Comparison of ENCODE assay signal across 9 mouse cellular contexts in genomic region chr1:135563781-135564414, GRCm38 (mm10). TPM values are rescaled to one million over a fixed set of nuclear protein-coding genes. Genes with fewer than 3 reads are reported as not detected.
DNase-seq lines count a peak whose midpoint lies in the region; ATAC-seq and TF ChIP-seq lines count a peak whose summit lies in the region.
"Had no signal": no experiment of that assay in that cellular context is flagged by ENCODE, and none has a peak within 500 bp of the region (broad histone marks: within the 10 kb centered on the region; RNA-seq: fewer than 3 reads in every experiment).

No protein-coding gene starts in this region.

- no peak overlapping the region for H3K4me2 ChIP-seq in liver, embryonic 11.5 days
- H3K4me2 ChIP-seq in neural tube, embryonic 14.5 days (ENCODE audit: low read depth, low read length), result no peak overlapping the region

- TF ChIP-seq POLR2A in embryonic fibroblast, embryonic 13.5 days (IDR thresholded peaks at IDR 0.05; ENCODE audit: low read depth, low read length), result no peak

- no peaks in the 10 kb centered on the region for H3K9me3 ChIP-seq in liver, embryonic 11.5 days (ENCODE audit: control insufficient read depth, low read length)
- H3K9me3 ChIP-seq in neural tube, embryonic 14.5 days (ENCODE audit: control insufficient read depth, low read length), result no peaks in the 10 kb centered on the region

- H3K4me1 ChIP-seq in liver, embryonic 11.5 days (replicated peaks; ENCODE audit: control insufficient read depth, insufficient read depth, low read length), result peaks cover 17% of the 10 kb centered on the region
- H3K4me1 ChIP-seq in embryonic fibroblast, embryonic 13.5 days (ENCODE audit: control insufficient read depth, insufficient read depth, low read length), result peaks cover 8% of the 10 kb centered on the region
- H3K4me1 ChIP-seq in neural tube, embryonic 14.5 days (ENCODE audit: control insufficient read depth, insufficient read depth, low read length), result peaks cover 42% of the 10 kb centered on the region

- 53% methylated on average over 9 of the region's 9 CpGs for WGBS in liver, embryonic 11.5 days
- WGBS in neural tube, embryonic 14.5 days, result 36% methylated on average over 9 of the region's 9 CpGs

- H3K27me3 ChIP-seq in liver, embryonic 11.5 days (replicated peaks; ENCODE audit: control insufficient read depth, insufficient read depth, low read length), result no peaks in the 10 kb centered on the region
- no peaks in the 10 kb centered on the region for H3K27me3 ChIP-seq in neural tube, embryonic 14.5 days (ENCODE audit: control insufficient read depth, insufficient read depth, low read length)

- no peak overlapping the region for H3K4me3 ChIP-seq in liver, embryonic 11.5 days (ENCODE audit: low read depth, low read length)
- H3K4me3 ChIP-seq in embryonic fibroblast, embryonic 13.5 days (ENCODE audit: insufficient read depth, low read length), result no peak overlapping the region
- no peak overlapping the region for H3K4me3 ChIP-seq in neural tube, embryonic 14.5 days (ENCODE audit: low read depth, low read length)
- no peak overlapping the region for H3K4me3 ChIP-seq in left cerebral cortex, adult 2 months

- no peak for DNase-seq in liver, embryonic 11.5 days (ENCODE audit: low spot score)
- DNase-seq in liver, result no peak
- peak; percentile 56 for DNase-seq in kidney, adult 9 months
- no peak for DNase-seq in urinary bladder, adult 2 months (ENCODE audit: low spot score)
- no peak for DNase-seq in left cerebral cortex, adult 2 months (ENCODE audit: extremely low spot score in 1 of 2, low spot score in 2 of 2)
- DNase-seq in left cerebral cortex, adult 9 months (ENCODE audit: low spot score in 2 of 2), result no peak
- DNase-seq: gastrocnemius, postnatal 25 days had no signal

- H3K36me3 ChIP-seq in liver, embryonic 11.5 days (ENCODE audit: control insufficient read depth, insufficient read depth, low read length), result no peaks in the 10 kb centered on the region
- H3K36me3 ChIP-seq in neural tube, embryonic 14.5 days (ENCODE audit: control insufficient read depth, insufficient read depth, low read length), result 0 out of 2 replicates have a peak, but pooled peaks cover 2% of the 10 kb centered on the region

- intact Hi-C loops in left cerebral cortex, adult 2 months (cut with DNase I), result loop anchor here (2.0 kb wide), 1 partner anchor 19 kb away; no protein-coding TSS in a partner anchor

- H3K27ac ChIP-seq in liver, embryonic 11.5 days (ENCODE audit: low read depth, low read length), result peak overlapping the region; percentile 43; the same call in 1 of the 2 replicates
- H3K27ac ChIP-seq in embryonic fibroblast, embryonic 13.5 days (ENCODE audit: insufficient read depth, low read length), result peak overlapping the region; percentile 13
- H3K27ac ChIP-seq in neural tube, embryonic 14.5 days (ENCODE audit: low read depth, low read length), result no peak overlapping the region
- H3K27ac ChIP-seq in left cerebral cortex, adult 2 months, result no peak overlapping the region

- TF ChIP-seq CTCF in embryonic fibroblast, embryonic 13.5 days (IDR thresholded peaks at IDR 0.05; ENCODE audit: borderline replicate concordance, insufficient read depth, low read length), result no peak
- no peak for TF ChIP-seq CTCF in left cerebral cortex, adult 2 months (IDR thresholded peaks at IDR 0.05)

- H3K9ac ChIP-seq in liver, embryonic 11.5 days (ENCODE audit: low read depth, low read length), result no peak overlapping the region
- H3K9ac ChIP-seq in neural tube, embryonic 14.5 days (replicated peaks; ENCODE audit: low read depth, low read length), result no peak overlapping the region

- no peak for ATAC-seq in liver, embryonic 11.5 days (replicated peaks; ENCODE audit: low FRiP score)
- ATAC-seq in neural tube, embryonic 14.5 days (ENCODE audit: low read depth), result peak; percentile 15; the same call in 1 of the 2 replicates

RNA-seq across cellular contexts. Expression of gene Nav1, which starts 43.2 kb away (rescaled TPM):
- polyA plus RNA-seq in liver, embryonic 11.5 days (2014; fragmentation: Nextera tagmentation; extraction: Ambion mirVana), result 8.8 and 8.9 TPM in 2 replicates
- 22.5 and 22.6 TPM in 2 replicates for polyA plus RNA-seq in embryonic fibroblast, embryonic 13.5 days (2011; ENCODE audit: insufficient read length, low read depth, missing spikeins)
- polyA plus RNA-seq in neural tube, embryonic 14.5 days (2014; fragmentation: Nextera tagmentation; extraction: Ambion mirVana), result 61.2 and 64.9 TPM in 2 replicates
- 25.0 and 40.9 TPM in 2 replicates for polyA plus RNA-seq in urinary bladder, adult 2 months (2012; rRNA removed)
- total RNA-seq in left cerebral cortex, adult 2 months (2021), result 10 to 100 TPM; 55.4 to 68.4 TPM

Comparison
In these comparisons a context has a peak if more than half of its experiments do, and no peak if none do; other contexts are left out.
1. H3K27ac ChIP-seq: peak in liver, embryonic 11.5 days (single experiment) and embryonic fibroblast, embryonic 13.5 days (single experiment); none in neural tube, embryonic 14.5 days (single experiment) and left cerebral cortex, adult 2 months (single experiment).